Mouse (Mus musculus): ENCODE measurements around the gene AI413582. TPM values are rescaled to one million over a fixed set of nuclear protein-coding genes. Genes with fewer than 3 reads are reported as not detected.
A peak's percentile ranks its signal among the peaks of the same experiment; 100 is the strongest.

The AI413582 gene
- polyA plus RNA-seq, 1 experiment from 2014 or later: 76.5 TPM

DNA sequence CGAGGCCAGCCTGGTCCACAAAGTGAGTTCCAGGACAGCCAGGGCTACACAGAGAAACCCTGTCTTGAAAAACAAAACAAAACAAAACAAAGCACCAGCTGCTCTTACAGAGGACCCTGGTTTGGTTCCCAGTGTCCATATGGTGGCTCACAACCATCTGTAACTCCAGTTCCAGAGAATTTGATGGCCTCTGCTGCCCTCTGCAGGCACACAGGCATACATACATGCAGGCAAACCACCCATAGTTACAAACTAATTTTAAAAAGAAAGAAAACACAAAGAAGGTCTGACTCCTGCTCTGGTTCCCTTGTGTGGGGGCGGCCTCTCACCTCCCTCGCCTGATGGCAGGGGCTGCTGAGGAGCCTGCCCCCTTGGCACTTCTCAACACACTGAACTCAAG is 32.2 kb downstream of the AI413582 start:
- H3K4me1 ChIP-seq (replicated peaks; ENCODE audit: control insufficient read depth, insufficient read depth, low read length): peaks cover 2% of the 10 kb centered on the region; the same call in 1 of the 2 replicates
- no peaks in the 10 kb centered on the region for H3K27me3 ChIP-seq (ENCODE audit: control insufficient read depth, insufficient read depth, low read length)
- no peak overlapping the region for H3K4me2 ChIP-seq (replicated peaks)
- H3K4me3 ChIP-seq (replicated peaks; ENCODE audit: low read length): no peak overlapping the region
- ATAC-seq (ENCODE audit: low FRiP score): no peak
- H3K9ac ChIP-seq: no peak overlapping the region
- no peak for DNase-seq (ENCODE audit: low spot score)
- 88% methylated on average over 3 of the region's 3 CpGs for WGBS
- no peaks in the 10 kb centered on the region for H3K9me3 ChIP-seq (ENCODE audit: control insufficient read depth, low read length)
- no peak overlapping the region for H3K27ac ChIP-seq
- H3K36me3 ChIP-seq (replicated peaks; ENCODE audit: control insufficient read depth, insufficient read depth): no peaks in the 10 kb centered on the region

DNA sequence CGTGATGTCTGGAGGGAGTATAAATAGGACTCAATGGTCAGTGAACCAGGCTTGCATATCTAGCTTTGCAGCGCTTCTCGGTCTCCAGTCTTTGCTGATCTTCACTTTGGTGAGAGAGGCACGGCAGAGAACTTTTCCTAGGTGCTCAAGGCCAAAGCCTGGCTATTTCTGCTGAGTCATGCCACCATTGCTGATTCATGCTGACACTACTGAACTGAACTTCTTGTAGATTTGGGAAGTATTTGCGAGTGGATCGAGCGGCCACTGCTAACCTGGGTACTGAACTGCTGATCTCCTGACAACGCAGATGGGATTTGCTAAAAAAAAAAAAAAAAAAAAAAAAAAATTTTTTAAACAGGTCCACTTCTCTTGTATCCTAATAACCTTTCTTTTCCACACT is 33.5 kb downstream of the AI413582 start:
- no peak for DNase-seq (ENCODE audit: low spot score)
- no peak overlapping the region for H3K4me2 ChIP-seq (replicated peaks)
- peaks cover 2% of the 10 kb centered on the region; the same call in 1 of the 2 replicates for H3K4me1 ChIP-seq (replicated peaks; ENCODE audit: control insufficient read depth, insufficient read depth, low read length)
- no peaks in the 10 kb centered on the region for H3K9me3 ChIP-seq (ENCODE audit: control insufficient read depth, low read length)
- H3K36me3 ChIP-seq (replicated peaks; ENCODE audit: control insufficient read depth, insufficient read depth): no peaks in the 10 kb centered on the region
- WGBS: 93% methylated on average over 8 of the region's 8 CpGs
- no peaks in the 10 kb centered on the region for H3K27me3 ChIP-seq (ENCODE audit: control insufficient read depth, insufficient read depth, low read length)
- H3K9ac ChIP-seq: no peak overlapping the region
- ATAC-seq (ENCODE audit: low FRiP score): no peak
- H3K4me3 ChIP-seq (replicated peaks; ENCODE audit: low read length): no peak overlapping the region
- no peak overlapping the region for H3K27ac ChIP-seq

DNA sequence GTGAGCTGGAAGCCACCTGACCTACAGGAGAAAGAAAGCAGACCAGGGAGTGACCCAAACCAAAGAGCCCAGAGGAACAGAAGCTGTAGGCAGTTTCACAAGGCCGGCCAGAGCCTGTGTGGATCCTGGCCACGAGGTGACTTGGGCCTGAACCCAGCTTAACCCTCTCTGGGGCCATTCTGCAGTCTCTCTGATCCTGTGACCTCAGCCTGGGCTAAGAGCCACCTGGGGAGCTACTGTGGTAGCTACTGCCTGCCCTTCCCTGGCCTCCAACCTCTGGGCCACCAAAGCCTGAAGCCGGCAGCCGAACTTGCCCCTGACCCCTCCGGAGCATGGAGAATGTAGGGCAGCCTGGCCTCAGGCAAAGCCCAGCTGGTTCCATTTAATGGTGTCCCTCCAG is 36.8 kb downstream of the AI413582 start:
- no peaks in the 10 kb centered on the region for H3K27me3 ChIP-seq (ENCODE audit: control insufficient read depth, insufficient read depth, low read length)
- no peak for DNase-seq (ENCODE audit: low spot score)
- 56% methylated on average over 5 of the region's 5 CpGs for WGBS
- no peaks in the 10 kb centered on the region for H3K36me3 ChIP-seq (replicated peaks; ENCODE audit: control insufficient read depth, insufficient read depth)
- H3K27ac ChIP-seq: no peak overlapping the region
- no peaks in the 10 kb centered on the region for H3K4me1 ChIP-seq (replicated peaks; ENCODE audit: control insufficient read depth, insufficient read depth, low read length)
- no peak for ATAC-seq (ENCODE audit: low FRiP score)
- no peaks in the 10 kb centered on the region for H3K9me3 ChIP-seq (ENCODE audit: control insufficient read depth, low read length)
- H3K4me2 ChIP-seq (replicated peaks): no peak overlapping the region
- no peak overlapping the region for H3K4me3 ChIP-seq (replicated peaks; ENCODE audit: low read length)
- no peak overlapping the region for H3K9ac ChIP-seq

DNA sequence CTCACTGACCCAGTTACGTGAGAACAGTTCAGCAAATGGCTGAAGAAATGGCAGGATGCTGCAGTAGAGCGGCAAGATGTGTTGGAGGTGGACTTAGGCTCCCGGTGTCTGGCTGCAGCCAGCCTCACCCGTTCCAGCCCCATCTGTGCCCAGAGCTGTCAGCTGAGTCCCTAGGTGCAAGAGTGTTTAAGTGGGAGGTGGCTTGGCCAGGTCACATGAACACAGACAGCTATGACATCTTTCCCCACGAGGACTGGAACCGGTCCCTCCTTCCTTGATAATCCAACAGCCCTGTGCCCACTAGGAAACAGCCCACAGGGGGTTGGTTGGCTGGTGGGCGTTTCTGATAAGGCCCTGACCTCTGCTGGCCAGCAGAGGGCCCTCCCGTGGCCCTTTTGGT is 37.5 kb downstream of the AI413582 start:
- Histone ChIP-seq H3K4me3 (replicated peaks; ENCODE audit: low read length) (no peak overlapping the region), H3K27me3 (ENCODE audit: control insufficient read depth, insufficient read depth, low read length) (no peaks in the 10 kb centered on the region), H3K27ac (no peak overlapping the region), H3K4me1 (replicated peaks; ENCODE audit: control insufficient read depth, insufficient read depth, low read length) (no peaks in the 10 kb centered on the region), H3K9me3 (ENCODE audit: control insufficient read depth, low read length) (no peaks in the 10 kb centered on the region), H3K36me3 (replicated peaks; ENCODE audit: control insufficient read depth, insufficient read depth) (no peaks in the 10 kb centered on the region), H3K9ac (no peak overlapping the region), H3K4me2 (replicated peaks) (no peak overlapping the region)
- 53% methylated on average over 8 of the region's 8 CpGs for WGBS
- DNase-seq (ENCODE audit: low spot score): no peak
- ATAC-seq (ENCODE audit: low FRiP score): no peak

DNA sequence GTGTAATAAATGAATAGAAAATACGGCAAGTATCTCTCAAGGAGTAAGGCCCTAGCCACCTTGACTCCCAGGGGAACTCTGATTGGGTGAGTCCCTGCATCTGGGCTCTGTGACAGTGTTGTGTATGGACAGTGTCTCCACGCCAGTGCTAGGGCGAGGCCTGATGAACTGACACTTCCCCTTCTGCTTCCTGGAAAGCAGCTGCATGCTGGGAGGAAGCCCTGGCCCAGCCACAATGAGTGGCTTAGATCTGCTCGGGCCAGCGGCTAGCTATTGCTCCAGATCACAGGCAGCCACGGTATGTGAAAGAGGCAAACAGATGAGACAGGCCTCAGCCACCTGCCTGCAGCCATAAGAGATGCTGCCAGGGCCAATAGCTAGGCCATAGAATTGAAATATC is 38.4 kb downstream of the AI413582 start:
- Histone ChIP-seq H3K4me1 (replicated peaks; ENCODE audit: control insufficient read depth, insufficient read depth, low read length) (no peaks in the 10 kb centered on the region), H3K27ac (no peak overlapping the region), H3K36me3 (replicated peaks; ENCODE audit: control insufficient read depth, insufficient read depth) (no peaks in the 10 kb centered on the region), H3K9me3 (ENCODE audit: control insufficient read depth, low read length) (no peaks in the 10 kb centered on the region), H3K9ac (no peak overlapping the region), H3K4me3 (replicated peaks; ENCODE audit: low read length) (no peak overlapping the region), H3K4me2 (replicated peaks) (no peak overlapping the region), H3K27me3 (ENCODE audit: control insufficient read depth, insufficient read depth, low read length) (no peaks in the 10 kb centered on the region)
- no peak for DNase-seq (ENCODE audit: low spot score)
- 71% methylated on average over 6 of the region's 6 CpGs for WGBS
- no peak for ATAC-seq (ENCODE audit: low FRiP score)

DNA sequence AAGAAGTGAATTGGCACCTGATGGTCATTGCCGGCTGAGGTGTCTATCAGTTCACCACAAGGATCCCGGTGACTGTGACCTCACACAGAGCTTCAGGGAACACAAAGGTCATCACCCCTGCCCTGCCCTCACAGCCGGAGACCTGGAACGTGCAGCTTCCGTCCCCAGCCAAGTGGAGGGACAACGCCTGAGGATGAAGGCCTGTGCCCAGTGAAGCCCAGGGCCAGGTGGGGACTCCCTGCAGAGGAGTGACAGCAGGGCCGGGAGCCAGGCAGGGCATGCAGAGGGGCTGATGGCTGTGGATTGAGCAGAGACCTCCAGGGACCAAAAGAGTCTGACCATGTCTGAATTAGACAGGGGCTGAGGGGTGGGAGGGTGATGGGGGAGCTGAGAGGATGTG is 42.4 kb downstream of the AI413582 start:
- Histone ChIP-seq H3K4me2 (replicated peaks) (no peak overlapping the region), H3K9me3 (ENCODE audit: control insufficient read depth, low read length) (no peaks in the 10 kb centered on the region), H3K9ac (no peak overlapping the region), H3K27ac (no peak overlapping the region), H3K36me3 (replicated peaks; ENCODE audit: control insufficient read depth, insufficient read depth) (no peaks in the 10 kb centered on the region), H3K4me3 (replicated peaks; ENCODE audit: low read length) (no peak overlapping the region), H3K27me3 (ENCODE audit: control insufficient read depth, insufficient read depth, low read length) (peaks cover 10% of the 10 kb centered on the region; the same call in 1 of the 2 replicates), H3K4me1 (replicated peaks; ENCODE audit: control insufficient read depth, insufficient read depth, low read length) (peaks cover 15% of the 10 kb centered on the region; the same call in 1 of the 2 replicates)
- WGBS: 52% methylated on average over 7 of the region's 7 CpGs
- no peak for DNase-seq (ENCODE audit: low spot score)
- no peak for ATAC-seq (ENCODE audit: low FRiP score)

DNA sequence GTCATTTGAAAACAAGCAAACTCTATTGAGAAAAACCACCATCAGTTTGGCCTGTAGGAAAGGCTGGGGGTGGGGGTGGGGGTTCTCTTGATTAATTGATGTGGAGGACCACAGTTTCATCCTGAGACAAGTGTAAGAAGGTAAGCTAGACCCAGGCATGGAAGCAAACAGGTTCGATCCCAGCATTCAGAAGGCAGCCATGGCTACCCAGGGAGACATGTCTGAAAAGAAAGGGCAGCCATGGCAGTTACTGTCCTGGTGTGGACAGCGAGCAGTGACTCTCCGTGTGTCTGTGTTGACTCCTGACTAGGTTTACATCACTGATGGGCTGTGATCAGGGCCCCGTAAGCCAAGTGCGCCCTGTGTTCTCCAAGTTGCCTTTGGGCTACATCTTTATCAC is 44.3 kb downstream of the AI413582 start, which contains the start of gene Grm4:
Gene Grm4, minus strand, starts transcription at position 101 of the 400 bp plus-strand sequence.
- Histone ChIP-seq H3K9me3 (ENCODE audit: control insufficient read depth, low read length) (no peaks in the 10 kb centered on the region), H3K27ac (no peak within 1 kb of the TSS), H3K36me3 (replicated peaks; ENCODE audit: control insufficient read depth, insufficient read depth) (no peaks in the 10 kb centered on the region), H3K4me1 (replicated peaks; ENCODE audit: control insufficient read depth, insufficient read depth, low read length) (peaks cover 15% of the 10 kb centered on the region; the same call in 1 of the 2 replicates), H3K4me3 (replicated peaks; ENCODE audit: low read length) (no peak within 1 kb of the TSS), H3K4me2 (replicated peaks) (peak within 1 kb of the TSS; percentile 41), H3K27me3 (ENCODE audit: control insufficient read depth, insufficient read depth, low read length) (peaks cover 10% of the 10 kb centered on the region; the same call in 1 of the 2 replicates), H3K9ac (no peak within 1 kb of the TSS)
- 71% methylated on average over 5 of the region's 5 CpGs for WGBS
- no peak for DNase-seq (ENCODE audit: low spot score)
- no peak for ATAC-seq (ENCODE audit: low FRiP score)

DNA sequence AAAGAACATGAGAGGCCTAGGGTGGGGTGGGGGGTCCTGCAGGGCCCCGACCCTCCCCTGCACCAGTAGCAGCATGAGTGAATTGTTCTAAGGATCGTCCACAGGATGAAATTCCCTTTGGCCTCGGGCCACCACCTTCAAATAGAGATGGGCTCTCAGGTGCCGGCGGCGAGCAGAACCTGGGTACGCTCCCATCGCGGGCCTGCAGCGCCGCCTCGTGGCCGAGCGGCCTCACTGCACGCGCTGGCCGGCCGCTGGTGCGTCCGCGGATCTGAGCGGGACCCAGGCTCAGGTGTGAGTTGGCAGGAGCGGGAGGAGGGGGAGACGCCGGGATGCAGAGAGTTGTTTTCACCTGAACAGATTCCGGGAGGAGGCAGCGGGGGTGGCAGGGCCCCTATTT is 45.0 kb downstream of the AI413582 start:
- no peak overlapping the region for H3K9ac ChIP-seq
- no peak overlapping the region for H3K4me3 ChIP-seq (replicated peaks; ENCODE audit: low read length)
- peak overlapping the region; percentile 41 for H3K4me2 ChIP-seq (replicated peaks)
- no peaks in the 10 kb centered on the region for H3K36me3 ChIP-seq (replicated peaks; ENCODE audit: control insufficient read depth, insufficient read depth)
- ATAC-seq (ENCODE audit: low FRiP score) (no peak), DNase-seq (ENCODE audit: low spot score) (peak; percentile 83)
- WGBS: 0% methylated on average over 27 of the region's 27 CpGs
- H3K27me3 ChIP-seq (ENCODE audit: control insufficient read depth, insufficient read depth, low read length): peaks cover 10% of the 10 kb centered on the region; the same call in 1 of the 2 replicates
- peaks cover 15% of the 10 kb centered on the region; the same call in 1 of the 2 replicates for H3K4me1 ChIP-seq (replicated peaks; ENCODE audit: control insufficient read depth, insufficient read depth, low read length)
- no peaks in the 10 kb centered on the region for H3K9me3 ChIP-seq (ENCODE audit: control insufficient read depth, low read length)
- H3K27ac ChIP-seq: no peak overlapping the region

DNA sequence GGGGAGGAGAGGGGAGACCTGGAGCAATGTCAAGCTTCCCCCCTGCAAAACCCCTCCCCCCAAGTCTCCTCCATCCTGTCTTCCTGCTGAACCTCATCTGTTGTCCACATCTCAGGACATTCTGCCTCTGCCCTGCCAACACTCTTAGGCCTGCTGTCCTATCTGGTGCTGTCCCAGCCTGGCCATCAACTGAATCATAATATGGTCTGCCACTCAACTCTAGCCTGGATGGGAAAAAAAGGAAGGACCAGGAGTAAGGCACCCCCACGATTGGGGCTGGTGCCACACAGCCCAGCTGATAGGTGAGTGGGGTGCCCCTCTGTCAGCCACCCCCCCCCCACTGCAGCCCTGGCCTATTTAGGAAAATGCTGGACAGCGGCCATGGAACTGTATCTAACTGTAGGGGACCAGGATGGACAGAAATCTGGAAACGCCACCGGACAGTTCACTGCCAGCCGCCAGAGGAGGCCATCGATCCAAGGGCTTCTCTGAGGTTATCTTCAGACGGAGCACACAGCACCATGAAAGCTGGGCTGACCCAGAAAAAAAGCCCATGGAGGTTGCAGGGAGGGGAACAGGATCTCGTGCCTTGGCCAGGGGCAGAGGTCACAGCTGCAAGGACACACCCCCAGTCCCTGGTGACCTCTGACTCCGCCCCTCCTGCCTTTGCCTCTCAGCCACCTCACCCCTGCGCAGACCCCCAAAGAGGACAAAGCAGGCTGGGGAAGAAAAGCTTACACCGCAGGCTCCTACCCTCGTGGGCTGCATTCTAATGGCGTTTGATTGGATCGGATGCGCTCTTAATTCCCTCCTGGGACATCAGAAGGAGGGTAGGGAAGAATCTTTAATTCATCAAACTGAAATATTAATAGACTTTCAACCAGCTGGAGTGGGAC is 46.6 kb downstream of the AI413582 start:
- Histone ChIP-seq H3K4me2 (replicated peaks) (no peak overlapping the region), H3K9me3 (ENCODE audit: control insufficient read depth, low read length) (no peaks in the 10 kb centered on the region), H3K27ac (0 out of 2 replicates have a peak overlapping the region, but pooled peaks have one; percentile 14), H3K4me1 (replicated peaks; ENCODE audit: control insufficient read depth, insufficient read depth, low read length) (peaks cover 15% of the 10 kb centered on the region; the same call in 1 of the 2 replicates), H3K9ac (no peak overlapping the region), H3K36me3 (replicated peaks; ENCODE audit: control insufficient read depth, insufficient read depth) (no peaks in the 10 kb centered on the region), H3K4me3 (replicated peaks; ENCODE audit: low read length) (no peak overlapping the region), H3K27me3 (ENCODE audit: control insufficient read depth, insufficient read depth, low read length) (peaks cover 14% of the 10 kb centered on the region)
- DNase-seq (ENCODE audit: low spot score) (no peak), ATAC-seq (ENCODE audit: low FRiP score) (no peak)
- WGBS: 15% methylated on average over 15 of the region's 15 CpGs

Data from hindbrain, embryonic 14.5 days (tissue).